Mouse (Mus musculus) heart, postnatal 0 days (tissue): ENCODE measurements at regions not wholly inside any gene's neighbourhood (a gene's known extent, or its start where the extent isn't known, plus 50 kb on each side); places are given as distances from the start of the nearest gene placed in this dataset. TPM values are rescaled to one million over a fixed set of nuclear protein-coding genes. Genes with fewer than 3 reads are reported as not detected.

Experiments used
- ATAC-seq: fragments of 200-750 bp; cut with Nextera tagmentation; 2 replicates; pipeline ENCODE4 v1.8.0; 2017; ENCODE audit warnings: low read depth, moderate number of reproducible peaks, moderate library complexity; ENCODE audit not compliant: insufficient read depth
- DNase-seq: peaks from one replicate; pipeline ENCODE4 v3.0.0-alpha.2; 2016; ENCODE audit warnings: low spot score
- H3K27ac ChIP-seq: fragments of 300-500 bp; sonication (generic); 2 replicates; pipeline ENCODE4 v1.5.1; 2014; ENCODE audit warnings: low read depth, mild to moderate bottlenecking
- H3K27me3 ChIP-seq: fragments of 300-500 bp; sonication (generic); 2 replicates; pipeline ENCODE4 v1.6.1; 2014; ENCODE audit warnings: low read length, mixed read lengths; ENCODE audit not compliant: control insufficient read depth, insufficient read depth
- H3K36me3 ChIP-seq: fragments of 300-500 bp; sonication (generic); replicated peaks from 2 replicates; pipeline ENCODE4 v1.6.1; 2014; ENCODE audit warnings: low read length, mixed read lengths; ENCODE audit not compliant: control insufficient read depth, insufficient read depth
- H3K4me1 ChIP-seq: fragments of 300-500 bp; sonication (generic); 2 replicates; pipeline ENCODE4 v1.6.1; 2014; ENCODE audit warnings: antibody characterized with exemption; ENCODE audit not compliant: control insufficient read depth, insufficient read depth
- H3K4me2 ChIP-seq: fragments of 300-500 bp; sonication (generic); 2 replicates; pipeline ENCODE4 v1.6.1; 2014; ENCODE audit warnings: low read depth, mild to moderate bottlenecking, low read length, moderate library complexity
- H3K4me3 ChIP-seq: fragments of 300-500 bp; sonication (generic); 2 replicates; pipeline ENCODE4 v1.5.1; 2014; ENCODE audit warnings: low read depth, low read length
- H3K9ac ChIP-seq: fragments of 300-500 bp; sonication (generic); replicated peaks from 2 replicates; pipeline ENCODE4 v1.6.1; 2014; ENCODE audit warnings: low read depth, low read length, mixed read lengths
- H3K9me3 ChIP-seq: fragments of 300-500 bp; sonication (generic); replicated peaks from 2 replicates; pipeline ENCODE4 v1.6.1; 2016; ENCODE audit warnings: low read length; ENCODE audit not compliant: control insufficient read depth
- CTCF ChIP-seq: IDR thresholded peaks from 2 replicates; pipeline ENCODE4 v1.5.1; 2016; ENCODE audit warnings: antibody characterized with exemption, control low read depth, low read depth
- EP300 ChIP-seq: IDR thresholded peaks from 2 replicates; pipeline ENCODE4 v1.6.1; 2016; ENCODE audit warnings: antibody characterized with exemption, low read depth
- WGBS: fragments of 180-500 bp; shearing (Covaris S2); extraction: QIAGEN DNeasy Blood & Tissue Kit; methylation state at CpG from one replicate; pipeline ENCODE4 v1.1.7; 2014; 5-methylcytosine and 5-hydroxymethylcytosine counted together
- microRNA-seq: library from miRNA; unstranded; fragments of <30 nt; microRNA quantifications from one replicate; pipeline ENCODE4, GENCODE M21; 2016

DNA sequence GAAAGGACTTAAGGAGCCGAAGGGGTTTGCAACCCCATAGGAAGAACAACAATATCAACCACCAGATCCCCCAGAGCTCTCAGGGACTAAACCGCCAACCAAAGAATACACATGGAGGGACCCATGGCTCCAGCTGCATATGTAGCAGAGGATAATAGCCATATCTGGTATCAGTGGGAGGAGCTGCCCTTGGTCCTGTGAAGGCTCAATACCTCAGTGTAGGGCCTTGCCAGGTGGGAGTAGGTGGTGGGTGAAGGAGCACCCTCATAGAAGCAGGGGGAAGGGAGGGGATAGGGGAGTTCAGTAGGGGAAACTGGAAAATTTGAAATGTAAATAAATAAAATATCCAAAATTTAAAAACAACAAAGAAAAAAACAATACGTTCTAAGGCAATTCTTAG is 128.7 kb upstream of the Slc24a2 start:
- H3K9me3 ChIP-seq, result no peaks in the 10 kb centered on the region
- H3K36me3 ChIP-seq, result no peaks in the 10 kb centered on the region
- H3K4me2 ChIP-seq, result no peak overlapping the region
- H3K9ac ChIP-seq, result no peak overlapping the region
- H3K27me3 ChIP-seq, result no peaks in the 10 kb centered on the region
- no peaks in the 10 kb centered on the region for H3K4me1 ChIP-seq
- no peak overlapping the region for H3K4me3 ChIP-seq
- no peak overlapping the region for H3K27ac ChIP-seq
- TF ChIP-seq EP300, result no peak
- TF ChIP-seq CTCF, result no peak
- 76% methylated on average over 3 of the region's 3 CpGs for WGBS
- DNase-seq (no peak), ATAC-seq (no peak)

- ATAC-seq (no peak), DNase-seq (no peak)
- H3K36me3 ChIP-seq, result no peaks in the 10 kb centered on the region
- 75% methylated on average over 2 of the region's 2 CpGs for WGBS
- no peaks in the 10 kb centered on the region for H3K27me3 ChIP-seq
- TF ChIP-seq EP300, result no peak
- TF ChIP-seq CTCF, result no peak
- H3K9ac ChIP-seq, result no peak overlapping the region
- no peak overlapping the region for H3K4me2 ChIP-seq
- peaks cover 7% of the 10 kb centered on the region; the same call in 1 of the 2 replicates for H3K4me1 ChIP-seq
- H3K9me3 ChIP-seq, result no peaks in the 10 kb centered on the region
- no peak overlapping the region for H3K4me3 ChIP-seq
- H3K27ac ChIP-seq, result no peak overlapping the region
Measured at GRCm38 (mm10) chr4:87332968-87333367, 102.7 kb upstream of the Slc24a2 start.

DNA sequence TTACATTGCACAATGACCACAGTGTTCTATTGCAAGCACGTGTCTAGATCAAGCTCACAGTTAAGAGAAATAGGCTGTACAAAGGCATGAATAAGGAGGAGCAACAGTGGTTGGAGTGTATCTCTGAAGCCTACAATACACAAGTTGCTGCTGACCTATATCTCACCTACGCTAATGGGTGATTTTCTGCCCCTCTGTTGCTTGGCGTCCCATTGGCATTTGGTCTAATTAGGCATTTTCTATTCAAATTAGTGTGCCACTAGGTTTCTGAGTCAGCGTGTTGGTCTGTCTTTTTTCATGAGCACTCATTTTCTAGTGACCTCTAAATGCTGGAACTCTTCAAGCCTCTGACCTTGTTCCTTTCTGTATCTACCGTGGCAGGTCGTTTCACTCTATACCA is 98.9 kb upstream of the Slc24a2 start:
- Histone ChIP-seq H3K27me3 (no peaks in the 10 kb centered on the region), H3K4me3 (no peak overlapping the region), H3K4me1 (peaks cover 7% of the 10 kb centered on the region; the same call in 1 of the 2 replicates), H3K27ac (no peak overlapping the region), H3K9me3 (no peaks in the 10 kb centered on the region), H3K36me3 (no peaks in the 10 kb centered on the region), H3K4me2 (no peak overlapping the region), H3K9ac (no peak overlapping the region)
- TF ChIP-seq CTCF (no peak), EP300 (no peak)
- ATAC-seq (no peak), DNase-seq (no peak)
- 35% methylated on average over 6 of the region's 6 CpGs for WGBS

DNA sequence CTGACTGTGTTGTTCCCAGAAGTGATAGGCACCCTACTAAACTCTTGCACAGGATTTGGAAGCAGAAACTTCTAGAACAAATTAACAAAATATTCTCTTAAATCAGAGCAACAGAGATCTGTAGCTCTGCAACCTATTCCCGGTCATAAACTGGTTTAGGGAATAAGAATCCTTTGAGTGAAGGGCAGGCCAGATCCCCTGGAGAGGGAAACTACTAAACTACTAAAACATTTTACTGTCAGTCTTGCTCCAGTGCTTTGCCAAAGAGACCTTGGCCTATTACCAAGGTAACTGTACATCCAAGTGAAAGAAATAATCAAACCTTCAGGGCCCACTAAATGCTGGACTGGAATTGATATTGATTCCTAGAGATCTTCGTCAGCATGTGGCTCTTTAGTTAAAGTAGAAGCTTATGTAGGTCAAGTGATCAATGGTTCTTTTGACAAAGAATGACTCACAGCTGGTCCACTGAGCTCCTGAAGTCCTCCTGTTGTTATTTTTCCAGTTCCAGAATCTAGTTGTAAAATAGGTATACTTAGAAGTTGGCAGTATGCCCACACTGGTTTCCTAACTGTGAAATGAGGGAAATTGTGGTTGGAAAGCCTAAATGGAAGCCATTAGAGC is 91.6 kb upstream of the Slc24a2 start:
- no peak overlapping the region for H3K9ac ChIP-seq
- no peak for DNase-seq
- H3K4me3 ChIP-seq, result no peak overlapping the region
- no peaks in the 10 kb centered on the region for H3K9me3 ChIP-seq
- WGBS, result 80% methylated on average over 2 of the region's 2 CpGs
- no peaks in the 10 kb centered on the region for H3K4me1 ChIP-seq
- no peaks in the 10 kb centered on the region for H3K36me3 ChIP-seq
- no peak overlapping the region for H3K4me2 ChIP-seq
- H3K27ac ChIP-seq, result no peak overlapping the region
- ATAC-seq, result no peak
- H3K27me3 ChIP-seq, result no peaks in the 10 kb centered on the region
- TF ChIP-seq EP300, result no peak
- no peak for TF ChIP-seq CTCF

DNA sequence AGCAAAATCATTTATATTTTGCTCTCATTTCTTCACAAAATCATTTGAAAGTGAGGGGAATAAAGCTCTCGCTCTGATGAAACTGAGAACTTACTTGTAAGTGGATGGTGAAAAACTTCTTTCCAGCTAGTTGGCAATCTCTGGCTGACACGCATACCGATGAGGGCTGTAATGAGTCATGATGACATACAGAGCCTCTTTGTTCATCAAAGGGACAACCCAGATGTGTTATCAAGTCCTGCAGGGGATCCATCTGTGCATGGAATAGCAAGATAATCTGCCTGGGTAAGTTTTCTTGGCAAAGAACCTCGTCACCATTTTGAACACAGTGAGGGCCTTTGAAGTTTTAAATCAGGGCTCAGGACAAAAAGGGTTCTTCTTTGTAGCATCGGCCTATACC is 67.9 kb upstream of the Slc24a2 start:
- TF ChIP-seq EP300 (no peak), CTCF (no peak)
- ATAC-seq, result no peak
- DNase-seq, result no peak
- 48% methylated on average over 5 of the region's 5 CpGs for WGBS
- no peaks in the 10 kb centered on the region for H3K36me3 ChIP-seq
- no peak overlapping the region for H3K27ac ChIP-seq
- H3K9ac ChIP-seq, result no peak overlapping the region
- no peak overlapping the region for H3K4me2 ChIP-seq
- no peak overlapping the region for H3K4me3 ChIP-seq
- no peaks in the 10 kb centered on the region for H3K27me3 ChIP-seq
- H3K4me1 ChIP-seq, result no peaks in the 10 kb centered on the region
- no peaks in the 10 kb centered on the region for H3K9me3 ChIP-seq

GRCm38 (mm10) chr4:87294538-87294937 is 64.3 kb upstream of the Slc24a2 start:
- no peaks in the 10 kb centered on the region for H3K27me3 ChIP-seq
- no peak overlapping the region for H3K27ac ChIP-seq
- H3K9ac ChIP-seq, result no peak overlapping the region
- ATAC-seq, result no peak
- no peak overlapping the region for H3K4me2 ChIP-seq
- no peaks in the 10 kb centered on the region for H3K4me1 ChIP-seq
- TF ChIP-seq CTCF (no peak), EP300 (no peak)
- no peak for DNase-seq
- no peaks in the 10 kb centered on the region for H3K9me3 ChIP-seq
- no peak overlapping the region for H3K4me3 ChIP-seq
- H3K36me3 ChIP-seq, result no peaks in the 10 kb centered on the region

Small RNA genes in the stretch of these regions (microRNA-seq; reads per million reads assigned to microRNA genes)
- not detected for gene Gm23154
